Mouse (Mus musculus) brain, embryonic 14.5 days (tissue): ENCODE results near the gene Dnajc11.
A peak's percentile ranks its signal among the peaks of the same experiment; 100 is the strongest.

Experiments
- CTCF ChIP-seq: fragments of 200-500 bp; IDR thresholded peaks from 2 replicates; pipeline ENCODE4 v1.5.1; 2012; ENCODE audit warnings: inconsistent platforms, mild to moderate bottlenecking, moderate library complexity, borderline replicate concordance; ENCODE audit not compliant: insufficient read depth, insufficient read length; ENCODE audit errors: extremely low read depth
- POLR2A ChIP-seq: fragments of 200-500 bp; IDR thresholded peaks from 2 replicates; pipeline ENCODE4 v1.6.1; 2012; ENCODE audit warnings: mild to moderate bottlenecking, inconsistent platforms, borderline replicate concordance; ENCODE audit not compliant: poor library complexity, insufficient read depth, insufficient read length, severe bottlenecking; ENCODE audit errors: extremely low read depth

DNA sequence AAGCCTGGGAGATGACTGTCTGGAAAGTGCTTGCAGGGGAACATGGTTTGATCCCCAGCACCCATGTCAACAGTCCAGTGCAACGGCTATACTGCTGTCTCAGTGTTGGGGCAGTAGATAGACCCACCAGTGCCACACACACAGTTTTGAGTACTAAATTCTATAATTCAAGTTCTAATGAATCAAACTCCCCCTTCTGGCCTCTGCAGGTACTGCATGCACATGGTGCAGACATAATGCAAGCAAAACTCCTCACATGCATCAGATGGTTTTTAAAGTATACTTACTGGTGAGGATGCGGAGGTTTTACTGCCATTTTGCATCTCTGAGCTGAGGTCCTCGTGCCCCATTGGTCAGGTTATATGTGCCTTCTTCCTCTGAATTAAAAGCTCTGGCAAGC is 42.0 kb downstream of the Dnajc11 start:
- TF ChIP-seq POLR2A (no peak), CTCF (peak; percentile 52; the same call in 1 of the 2 replicates)
